Mouse (Mus musculus): Measurements from ENCODE around the gene Hist1h2ao. TPM values are rescaled to one million over a fixed set of nuclear protein-coding genes. Genes with fewer than 3 reads are reported as not detected.
"Not testable (repeated sequence)": the region's sequence is repeated elsewhere in the genome, so short reads cannot be mapped to it uniquely, and the experiment has no call there.

The Hist1h2ao gene
- total RNA-seq, 2 experiments from 2014 or later: 24.7 TPM; not detected in 1

DNA sequence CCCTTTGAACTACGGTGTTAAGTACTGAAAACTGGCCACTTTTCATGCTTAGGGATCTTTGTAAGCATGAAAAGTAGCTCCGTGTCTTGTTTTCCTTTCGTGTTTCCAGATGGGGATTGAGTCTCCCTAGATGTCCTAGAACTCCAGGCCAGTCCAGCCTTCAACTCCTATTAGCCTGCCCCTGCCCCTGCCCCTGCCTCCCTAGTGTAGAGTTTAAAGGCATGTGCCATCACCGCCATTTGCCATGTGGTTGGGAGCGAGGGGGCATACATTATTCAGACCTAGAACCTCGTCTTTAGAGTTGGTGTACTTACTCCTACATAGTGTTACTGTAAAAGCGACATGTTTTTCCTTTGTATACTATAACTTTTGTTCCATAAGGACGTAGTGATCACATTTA is 809 bp downstream of the Hist1h2ao start:
- not testable (repeated sequence) for DNase-seq

GRCm38 (mm10) chr13:21811539-21811938 is 1.3 kb downstream of the Hist1h2ao start, which contains the start of gene Hist1h4m:
TSS of gene Hist1h4m (plus strand) at chr13:21811746.
- peak; percentile 20 for DNase-seq

- not testable (repeated sequence) for DNase-seq
These were observed 1.8 kb downstream of the Hist1h2ao start for GRCm38 (mm10) chr13:21812092-21812491.

DNA sequence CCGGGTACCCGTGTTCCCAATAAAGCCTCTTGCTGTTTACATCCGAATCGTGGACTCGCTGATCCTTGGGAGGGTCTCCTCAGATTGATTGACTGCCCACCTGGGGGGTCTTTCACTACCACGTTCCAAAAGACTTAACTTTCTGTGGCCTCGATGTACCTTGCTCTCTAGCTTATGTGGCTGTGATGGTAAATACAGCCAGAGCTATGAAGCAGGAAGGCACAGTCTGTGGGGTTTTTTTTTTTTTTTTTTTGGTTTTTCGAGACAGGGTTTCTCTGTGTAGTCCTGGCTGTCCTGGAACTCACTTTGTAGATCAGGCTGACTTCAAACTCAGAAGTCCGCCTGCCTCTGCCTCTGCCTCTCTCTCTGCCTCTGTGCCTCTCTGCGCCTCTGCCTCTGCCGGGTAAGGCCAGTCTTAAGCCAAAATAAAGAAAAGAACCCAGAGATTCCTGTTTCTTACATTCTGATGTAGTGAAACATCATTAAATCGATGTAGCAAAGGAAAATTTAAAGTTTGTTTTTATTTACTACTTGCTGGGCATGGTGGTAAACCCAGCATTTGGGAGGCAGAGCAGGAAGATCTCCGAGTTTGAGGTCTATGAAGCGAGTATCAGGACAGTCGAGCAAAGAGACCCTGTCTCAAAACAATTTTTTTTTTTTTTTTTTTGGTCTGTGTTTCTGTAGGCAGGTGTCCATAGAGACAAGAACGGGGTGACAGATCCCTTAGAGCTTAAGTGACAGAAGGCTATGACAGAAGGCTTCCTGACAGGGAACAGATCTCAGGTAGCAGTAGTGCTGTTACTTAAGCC is 10.0 kb downstream of the Hist1h2ao start:
- not testable (repeated sequence) for DNase-seq

- no peak for DNase-seq
These were observed 18.2 kb downstream of the Hist1h2ao start for GRCm38 (mm10) chr13:21828511-21828910.

DNA sequence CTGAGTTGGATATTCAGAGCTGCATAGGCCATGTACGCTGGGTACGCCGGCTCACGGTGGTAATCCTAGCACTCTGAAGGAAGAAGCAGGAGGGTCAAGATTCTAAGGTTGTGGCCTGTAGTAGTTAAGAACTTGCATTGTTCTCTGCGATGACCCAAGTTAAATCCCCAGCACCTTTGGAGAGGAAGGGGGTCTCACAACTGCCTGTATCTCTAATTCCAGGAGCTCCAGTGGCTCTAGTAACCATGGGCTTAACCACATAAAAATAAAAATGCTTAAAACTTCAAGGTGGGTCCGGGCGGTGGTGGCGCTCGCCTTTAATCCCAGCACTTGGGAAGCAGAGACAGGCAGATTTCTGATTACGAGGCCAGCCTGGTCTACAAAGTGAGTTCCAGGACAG is 20.1 kb downstream of the Hist1h2ao start:
- DNase-seq: no peak

GRCm38 (mm10) chr13:21831418-21832394 is 21.4 kb downstream of the Hist1h2ao start, which contains the start of gene Hist1h4n:
TSS of gene Hist1h4n (minus strand) at chr13:21832196.
- not testable (repeated sequence) for DNase-seq

- DNase-seq: not testable (repeated sequence)
These were observed 23.2 kb downstream of the Hist1h2ao start, which contains the start of the genes Hist1h2ap and Hist1h2br for GRCm38 (mm10) chr13:21833461-21833860. TSS of gene Hist1h2ap (minus strand) at chr13:21833507. TSS of gene Hist1h2br (plus strand) at chr13:21833743.

DNA sequence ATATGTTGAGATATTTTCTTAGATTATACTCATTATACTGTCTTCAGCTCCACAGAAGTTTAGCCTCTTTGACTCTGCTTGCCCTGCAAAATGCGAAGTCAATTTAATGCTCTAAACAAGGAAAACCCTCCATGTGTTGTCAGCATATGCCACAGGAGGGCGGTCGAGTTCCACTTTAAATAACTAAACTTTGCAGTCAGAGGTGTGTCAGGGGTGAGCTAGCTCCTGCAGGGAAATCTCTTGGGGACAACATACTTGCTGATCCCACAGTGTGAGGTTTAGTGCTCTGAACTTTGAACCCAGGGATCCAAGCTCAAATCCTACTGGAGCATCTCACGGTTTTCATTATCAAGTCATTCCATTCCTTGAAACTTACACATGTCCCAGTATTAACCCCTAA is 30.2 kb downstream of the Hist1h2ao start:
- not testable (repeated sequence) for DNase-seq

- not testable (repeated sequence) for DNase-seq
These were observed 36.1 kb downstream of the Hist1h2ao start for GRCm38 (mm10) chr13:21846356-21846755.

DNA sequence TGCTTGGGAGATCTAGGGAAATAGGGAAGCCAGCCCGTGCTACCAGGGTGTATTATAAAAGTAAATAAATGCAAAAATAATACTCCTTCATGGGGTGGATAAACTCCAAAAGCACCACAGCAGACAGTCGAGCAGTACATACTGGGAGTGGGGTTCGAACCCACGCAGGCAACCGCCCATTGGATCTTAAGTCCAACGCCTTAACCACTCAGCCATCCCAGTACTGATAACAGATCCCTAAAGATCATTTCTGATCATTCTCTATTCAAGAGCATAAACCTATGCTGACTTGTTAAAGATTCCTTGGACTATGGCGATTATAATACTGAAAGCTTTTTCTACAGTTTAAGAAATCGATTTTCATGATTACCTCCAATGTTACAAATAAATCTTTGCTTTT is 37.6 kb downstream of the Hist1h2ao start:
- DNase-seq: no peak

DNA sequence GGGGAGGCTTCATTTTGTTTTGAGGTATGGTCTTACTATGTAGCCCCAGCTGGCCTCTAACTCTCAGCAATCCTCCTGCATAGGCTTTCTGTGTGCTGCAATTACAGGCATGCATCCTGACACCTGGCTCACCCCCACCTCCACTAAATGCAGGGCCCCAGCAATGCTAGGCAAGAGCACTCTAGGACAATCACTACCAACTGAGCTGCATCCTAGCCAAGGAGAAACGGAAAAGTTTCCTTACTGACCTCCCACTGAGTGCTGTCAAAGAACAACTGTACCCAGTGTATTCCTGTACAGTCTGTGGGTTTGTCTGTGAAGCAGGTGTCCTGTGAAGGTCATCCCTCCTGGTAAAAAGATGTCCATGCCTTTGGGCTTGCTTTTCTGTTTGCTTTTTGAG is 40.4 kb downstream of the Hist1h2ao start:
- DNase-seq: not testable (repeated sequence)

DNA sequence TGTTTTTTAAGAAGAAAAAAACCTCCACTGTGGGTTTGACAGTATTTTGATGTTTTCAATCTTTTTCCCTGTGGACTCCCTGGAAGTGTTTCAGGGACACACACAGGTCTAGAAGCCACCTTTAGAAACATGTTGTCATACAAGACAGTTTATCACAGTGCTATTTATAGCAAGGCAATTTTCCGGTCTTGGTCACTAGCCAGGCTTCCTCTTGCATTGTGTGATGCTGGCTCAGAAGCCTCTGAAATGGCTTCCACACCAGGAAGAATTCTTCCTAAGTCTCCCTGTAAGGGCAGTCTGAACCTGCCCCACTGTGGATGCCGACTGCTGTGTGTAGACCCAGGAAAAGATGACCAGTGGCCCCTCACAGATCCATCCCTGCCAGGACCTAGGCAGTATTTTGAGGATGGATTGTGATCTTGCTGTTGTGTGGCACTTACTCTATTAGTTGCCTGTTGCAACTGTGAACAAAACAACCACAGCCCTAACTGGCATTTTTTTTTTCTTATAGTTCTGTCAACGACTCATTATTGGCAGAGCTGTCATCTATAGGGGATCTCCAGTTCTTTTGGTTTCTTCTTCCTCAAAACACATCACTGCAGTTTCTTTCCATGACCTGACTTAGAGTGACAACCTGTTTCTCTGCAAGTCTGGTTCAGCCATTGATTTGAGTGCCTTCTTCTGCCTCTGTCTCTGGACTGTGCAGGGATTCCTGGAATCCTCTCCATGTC is 42.1 kb downstream of the Hist1h2ao start:
- DNase-seq: peak; percentile 8

- DNase-seq: peak; percentile 25
These were observed 44.9 kb downstream of the Hist1h2ao start for GRCm38 (mm10) chr13:21855146-21855545.

- DNase-seq: no peak
These were observed 45.5 kb downstream of the Hist1h2ao start for GRCm38 (mm10) chr13:21855698-21856162.

Small RNA genes lying within 50 kb of the gene (microRNA-seq; reads per million reads assigned to microRNA genes)
- gene Gm19658 (ENCODE audit: borderline replicate concordance in 2 of 2) (0 reads per million in 2 experiments), gene Gm44346 (ENCODE audit: borderline replicate concordance in 2 of 2) (0 reads per million in 2 experiments), gene Gm44466 (ENCODE audit: borderline replicate concordance in 2 of 2) (0 reads per million in 2 experiments)

Other genes starting within 250 kb of the Hist1h2ao start
- not detected for gene Olfr1364, start 228.7 kb upstream of the Hist1h2ao start, total RNA-seq (2021)
- gene Olfr1362, start 196.4 kb upstream of the Hist1h2ao start, total RNA-seq (2021): not detected
- gene Olfr11, start 167.9 kb upstream of the Hist1h2ao start, total RNA-seq (2021): not detected
- not detected for gene Olfr1361, start 147.1 kb upstream of the Hist1h2ao start, total RNA-seq (2021)
- gene Olfr1360, start 133.1 kb upstream of the Hist1h2ao start, total RNA-seq (2021): not detected
- not detected for gene Olfr1359, start 112.4 kb upstream of the Hist1h2ao start, total RNA-seq (2021)
- gene Hist1h2bl, start 94.3 kb upstream of the Hist1h2ao start, total RNA-seq (2021): 10 to 100 TPM; 15.1 to 26.3 TPM
- gene Hist1h2ai, start 94.0 kb upstream of the Hist1h2ao start, total RNA-seq (2021): 10 to 100 TPM in 1 of 2 experiments, 1 to 10 TPM in 1; 4.4 to 21.0 TPM
- 10 to 100 TPM; 10.1 to 40.0 TPM for gene Hist1h3h, start 92.8 kb upstream of the Hist1h2ao start, total RNA-seq (2021)
- gene Hist1h2bm, start 88.4 kb upstream of the Hist1h2ao start, total RNA-seq (2021): 1 to 10 TPM; 1.1 to 5.1 TPM
- 1 to 10 TPM; 1.2 to 4.0 TPM for gene Hist1h4j, start 75.4 kb upstream of the Hist1h2ao start, total RNA-seq (2021)
- gene Hist1h4k, start 60.0 kb upstream of the Hist1h2ao start, total RNA-seq (2021): 10 to 100 TPM; 31.9 to 37.5 TPM
- 1 to 10 TPM; 2.7 to 6.4 TPM for gene Hist1h2ak, start 56.6 kb upstream of the Hist1h2ao start, total RNA-seq (2021)
- gene Hist1h2bn, start 56.3 kb upstream of the Hist1h2ao start, total RNA-seq (2021): 1 to 10 TPM; 5.1 to 9.0 TPM
- gene Hist1h1b, start 29.8 kb upstream of the Hist1h2ao start, total RNA-seq (2021): 1 to 10 TPM; 3.9 to 9.2 TPM
- gene Hist1h3i, start 27.1 kb upstream of the Hist1h2ao start, total RNA-seq (2021): 10 to 100 TPM; 20.0 to 23.8 TPM
- gene Hist1h2an, start 23.2 kb upstream of the Hist1h2ao start, total RNA-seq (2021): 1 to 10 TPM; 1.0 to 2.4 TPM
- 1 to 10 TPM; 5.3 to 6.0 TPM for gene Hist1h2bp, start 23.0 kb upstream of the Hist1h2ao start, total RNA-seq (2021)
- gene Hist1h2bq, start 268 bp upstream of the Hist1h2ao start, total RNA-seq (2021): 10 to 100 TPM; 18.0 to 21.3 TPM
- gene Hist1h4m, start 1.3 kb downstream of the Hist1h2ao start, total RNA-seq (2021): 10 to 100 TPM; 49.0 to 65.1 TPM
- gene Hist1h4n, start 21.7 kb downstream of the Hist1h2ao start, total RNA-seq (2021): 10 to 100 TPM; 14.1 to 20.2 TPM
- 10 to 100 TPM in 1 of 2 experiments, not detected in 1; 17.0 TPM for gene Hist1h2ap, start 23.0 kb downstream of the Hist1h2ao start, total RNA-seq (2021)
- 10 to 100 TPM; 17.7 to 21.3 TPM for gene Hist1h2br, start 23.3 kb downstream of the Hist1h2ao start, total RNA-seq (2021)
- gene Zfp184, start 134.6 kb downstream of the Hist1h2ao start, total RNA-seq (2021): under 1 TPM; 0.26 to 0.54 TPM
- gene Pom121l2, start 170.7 kb downstream of the Hist1h2ao start, total RNA-seq (2021): not detected
- not detected for gene Prss16, start 199.3 kb downstream of the Hist1h2ao start, total RNA-seq (2021)
- gene Hist1h2ah, start 225.1 kb downstream of the Hist1h2ao start, total RNA-seq (2021): 1 to 10 TPM; 2.9 to 7.7 TPM
- 10 to 100 TPM; 13.9 to 29.0 TPM for gene Hist1h2bk, start 225.4 kb downstream of the Hist1h2ao start, total RNA-seq (2021)
- gene Hist1h4i, start 230.9 kb downstream of the Hist1h2ao start, total RNA-seq (2021): 10 to 100 TPM; 30.9 to 31.7 TPM
- gene Hist1h2ag, start 232.5 kb downstream of the Hist1h2ao start, total RNA-seq (2021): 10 to 100 TPM in 1 of 2 experiments, 1 to 10 TPM in 1; 3.5 to 16.1 TPM
- 10 to 100 TPM in 1 of 2 experiments, 1 to 10 TPM in 1; 5.3 to 14.5 TPM for gene Hist1h2bj, start 232.7 kb downstream of the Hist1h2ao start, total RNA-seq (2021)

Data from gastrocnemius, postnatal 25 days (tissue).